Mouse (Mus musculus) thymus, postnatal 4 days (tissue): ENCODE measurements around the gene Mup11.
"Not testable (repeated sequence)": the region's sequence is repeated elsewhere in the genome, so short reads cannot be mapped to it uniquely, and the experiment has no call there.

Experiments used
- DNase-seq: peaks from one replicate; pipeline ENCODE4 v3.0.0; 2021

Mup11 gene

GRCm38 (mm10) chr4:60662311-60662710, at the start of gene Mup11:
TSS of gene Mup11 (minus strand) at chr4:60662411.
- DNase-seq = not testable (repeated sequence)
